Comparison of ENCODE assay signal across 19 mouse cellular contexts in genomic region chr2:38770772-38771477, GRCm38 (mm10). TPM values are rescaled to one million over a fixed set of nuclear protein-coding genes. Genes with fewer than 3 reads are reported as not detected.
DNase-seq lines count a peak whose midpoint lies in the region; ATAC-seq lines count a peak whose summit lies in the region.
"Had no signal": no experiment of that assay in that cellular context is flagged by ENCODE, and none has a peak within 500 bp of the region (broad histone marks: within the 10 kb centered on the region; RNA-seq: fewer than 3 reads in every experiment).

No protein-coding gene starts in this region.

- no peaks in the 10 kb centered on the region for H3K36me3 ChIP-seq in neural tube, embryonic 15.5 days

- H3K27me3 ChIP-seq in neural tube, embryonic 15.5 days (replicated peaks), result no peaks in the 10 kb centered on the region

- no peak overlapping the region for H3K9ac ChIP-seq in neural tube, embryonic 15.5 days (replicated peaks)
- H3K9ac ChIP-seq: hindbrain, embryonic 14.5 days; lung, embryonic 14.5 days had no signal

- peak; percentile 2 for DNase-seq in cerebellum, adult 9-10 months
- no peak for DNase-seq in cerebellum, postnatal 25 days
- peak; percentile 19 for DNase-seq in neural tube, embryonic 10.5 days (ENCODE audit: extremely low spot score, low spot score)
- DNase-seq in layer of hippocampus, postnatal 36 days, result peak; percentile 16 to 33
- DNase-seq in yolk sac, embryonic 10.5 days (ENCODE audit: low spot score), result no peak
- no peak for DNase-seq in adrenal gland, postnatal 25 days
- no peak for DNase-seq in heart, adult 9 months (ENCODE audit: low spot score in 2 of 2)
- DNase-seq: gastrocnemius, postnatal 36 days; thymus, postnatal 14 days had no signal

- 88% methylated on average over 5 of the region's 5 CpGs for WGBS in neural tube, embryonic 15.5 days

- no peaks in the 10 kb centered on the region for H3K9me3 ChIP-seq in neural tube, embryonic 15.5 days (replicated peaks)

- H3K4me2 ChIP-seq in neural tube, embryonic 15.5 days, result no peak overlapping the region
- H3K4me2 ChIP-seq: hindbrain, embryonic 14.5 days; lung, embryonic 14.5 days had no signal

- no peaks in the 10 kb centered on the region for H3K4me1 ChIP-seq in neural tube, embryonic 15.5 days

- H3K27ac ChIP-seq in neural tube, embryonic 15.5 days (replicated peaks), result no peak overlapping the region
- H3K27ac ChIP-seq: hindbrain, embryonic 14.5 days had no signal

- H3K4me3 ChIP-seq in neural tube, embryonic 15.5 days (replicated peaks), result no peak overlapping the region

- no peak for ATAC-seq in neural tube, embryonic 15.5 days (ENCODE audit: low FRiP score)
- ATAC-seq: forebrain, embryonic 16.5 days; intestine, postnatal 0 days had no signal

RNA-seq across cellular contexts. Expression of gene Nr5a1, which starts 56.6 kb away (rescaled TPM):
- 0.05 and 0.10 TPM in 2 replicates for polyA plus RNA-seq in neural tube, embryonic 15.5 days (2015; fragmentation: Nextera tagmentation; extraction: Ambion mirVana)
- not detected for total RNA-seq in layer of hippocampus, postnatal 36 days (2021)
- total RNA-seq in adrenal gland, postnatal 25 days (2021), result 642 and 788 TPM in 2 replicates
- total RNA-seq: gastrocnemius, postnatal 36 days; left cerebral cortex, postnatal 10 days; megakaryocyte progenitor cell, adult 5-6 weeks; neutrophil, adult 5-6 weeks had no signal
- polyA plus RNA-seq: cerebellum, adult 2 months; heart, embryonic 16.5 days had no signal

Comparison
In these comparisons a context has a peak if more than half of its experiments do, and no peak if none do; other contexts are left out.
1. DNase-seq: peak in cerebellum, adult 9-10 months (single experiment), neural tube, embryonic 10.5 days (single experiment) and layer of hippocampus, postnatal 36 days (2 of 2); none in cerebellum, postnatal 25 days (0 of 2), yolk sac, embryonic 10.5 days (single experiment), adrenal gland, postnatal 25 days (single experiment) and heart, adult 9 months (0 of 2).
2. RNA of gene Nr5a1, which starts 56.6 kb away (total RNA-seq): 642 to 788 TPM in adrenal gland, postnatal 25 days; not detected in layer of hippocampus, postnatal 36 days; every median in the first group is over 100 times any median in the second.